Mouse (Mus musculus): ENCODE measurements at regions not wholly inside any gene's neighbourhood (a gene's known extent, or its start where the extent isn't known, plus 50 kb on each side); places are given as distances from the start of the nearest gene placed in this dataset.
"Not testable (repeated sequence)": the region's sequence is repeated elsewhere in the genome, so short reads cannot be mapped to it uniquely, and the experiment has no call there.

- DNase-seq: peak; percentile 65 to 68
These were observed 54.0 kb upstream of the Pax1 start for GRCm38 (mm10) chr2:147307488-147308386.

GRCm38 (mm10) chr2:147306728-147307127 is 55.0 kb upstream of the Pax1 start:
- no peak for DNase-seq

- DNase-seq: peak; percentile 63 to 80
These were observed 56.5 kb upstream of the Pax1 start for GRCm38 (mm10) chr2:147305262-147305661.

DNA sequence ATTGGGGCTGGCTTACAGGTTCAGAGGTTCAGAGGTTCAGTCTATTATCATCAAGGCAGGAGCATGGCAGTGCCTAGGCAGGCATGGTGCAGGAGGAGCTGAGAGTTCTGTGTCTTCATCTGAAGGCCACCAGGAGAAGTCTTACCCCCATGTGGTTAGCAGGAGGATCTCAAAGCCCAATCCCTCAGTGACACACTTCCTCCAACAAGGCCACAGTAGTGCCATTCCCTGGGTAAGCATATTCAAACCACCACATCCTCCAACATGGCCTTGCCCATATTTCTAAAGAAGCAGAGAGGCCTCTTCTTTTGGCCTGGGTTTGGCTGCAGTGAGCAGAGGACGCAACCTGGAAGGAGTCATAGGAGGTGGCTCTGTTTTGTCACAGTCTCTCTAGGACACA is 61.2 kb upstream of the Pax1 start:
- no peak for DNase-seq

- no peak for DNase-seq
These were observed 62.4 kb upstream of the Pax1 start for GRCm38 (mm10) chr2:147299359-147299758.

GRCm38 (mm10) chr2:147298499-147298896 is 63.2 kb upstream of the Pax1 start:
- peak; percentile 49 to 61 for DNase-seq

DNA sequence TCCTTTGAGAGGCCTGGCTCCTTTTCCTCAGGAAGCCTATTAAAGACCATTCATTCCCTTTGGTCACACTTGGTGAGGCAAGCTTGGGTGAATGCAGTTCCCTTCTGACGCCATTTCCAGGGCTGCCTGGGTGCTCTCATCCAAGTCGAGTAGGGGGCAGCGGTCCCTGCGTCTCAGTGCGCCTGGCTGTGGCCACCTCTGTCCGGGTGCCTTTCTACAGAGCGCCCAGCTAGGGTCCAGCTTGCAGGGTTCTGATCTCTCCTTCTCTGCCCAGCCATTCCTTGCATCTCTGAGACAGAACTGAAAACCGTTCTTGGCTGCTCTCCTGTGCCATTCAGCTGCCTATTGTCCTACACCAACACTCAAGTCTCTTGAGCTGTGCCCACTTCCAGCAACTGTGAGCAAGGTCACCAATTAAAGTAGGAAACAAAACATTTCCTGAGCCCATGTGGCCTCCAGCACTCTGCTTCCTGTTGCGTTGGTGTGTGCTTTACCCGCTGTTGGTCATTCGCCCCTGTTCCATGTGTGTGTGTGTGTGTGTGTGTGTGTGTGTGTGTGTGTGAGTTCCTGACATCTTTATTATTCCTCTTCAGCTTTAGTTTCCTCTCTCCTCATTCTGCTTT is 63.7 kb upstream of the Pax1 start:
- DNase-seq: no peak

GRCm38 (mm10) chr2:147294926-147295325 is 66.8 kb upstream of the Pax1 start:
- not testable (repeated sequence) for DNase-seq

DNA sequence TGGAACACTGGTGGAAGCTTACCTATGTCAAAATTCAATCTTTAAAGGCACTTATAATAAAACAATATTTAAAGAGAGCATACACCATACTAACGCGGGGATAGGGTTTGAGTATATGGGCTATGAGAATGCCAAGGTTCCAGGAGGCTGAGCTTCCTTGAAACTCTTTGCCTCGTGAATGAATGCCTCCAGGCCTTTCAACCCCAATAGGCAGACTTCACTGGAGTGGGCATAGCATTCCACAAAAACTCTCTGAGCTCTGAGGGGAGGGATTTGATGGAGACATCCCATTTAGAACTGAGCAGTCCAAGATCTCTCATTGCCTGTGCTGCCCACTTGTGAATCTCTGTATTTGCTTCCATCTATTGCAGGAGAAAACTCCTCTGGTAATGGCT is 68.4 kb upstream of the Pax1 start:
- no peak for DNase-seq

- no peak for DNase-seq
These were observed 69.1 kb upstream of the Pax1 start for GRCm38 (mm10) chr2:147292387-147293293.

GRCm38 (mm10) chr2:147283390-147283789 is 78.3 kb upstream of the Pax1 start:
- DNase-seq: no peak

GRCm38 (mm10) chr2:147277636-147278035 is 83.6 kb upstream of the Nkx2-2 start:
- no peak for DNase-seq

DNA sequence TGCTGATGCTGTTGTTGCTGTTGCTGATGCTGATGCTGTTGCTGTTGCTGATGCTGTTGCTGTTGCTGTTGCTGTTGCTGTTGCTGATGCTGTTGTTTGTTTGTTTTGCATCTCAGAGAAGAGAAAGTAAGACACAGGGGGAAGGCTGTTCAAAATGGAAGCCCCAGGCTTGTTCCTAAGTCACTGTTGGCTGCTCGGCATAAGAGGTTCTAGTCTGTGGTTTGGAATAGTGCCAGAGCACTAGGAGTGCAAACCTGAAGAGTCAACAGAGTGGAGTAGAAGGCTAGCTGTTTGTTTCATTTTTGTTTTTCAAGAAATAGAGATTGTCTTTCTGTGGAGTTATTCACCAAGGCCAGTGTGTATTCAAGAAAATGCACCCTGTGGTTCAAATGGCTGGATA is 75.1 kb upstream of the Nkx2-2 start:
- no peak for DNase-seq

GRCm38 (mm10) chr2:147267901-147268300 is 73.9 kb upstream of the Nkx2-2 start:
- no peak for DNase-seq

GRCm38 (mm10) chr2:147267257-147267656 is 73.2 kb upstream of the Nkx2-2 start:
- no peak for DNase-seq

GRCm38 (mm10) chr2:147256696-147257095 is 62.7 kb upstream of the Nkx2-2 start:
- peak; percentile 57 to 74 for DNase-seq

GRCm38 (mm10) chr2:147254944-147255343 is 60.9 kb upstream of the Nkx2-2 start:
- no peak for DNase-seq

GRCm38 (mm10) chr2:147254137-147254536 is 60.1 kb upstream of the Nkx2-2 start:
- no peak for DNase-seq

GRCm38 (mm10) chr2:147247981-147248514 is 54.0 kb upstream of the Nkx2-2 start:
- DNase-seq: peak; percentile 65 to 66

DNA sequence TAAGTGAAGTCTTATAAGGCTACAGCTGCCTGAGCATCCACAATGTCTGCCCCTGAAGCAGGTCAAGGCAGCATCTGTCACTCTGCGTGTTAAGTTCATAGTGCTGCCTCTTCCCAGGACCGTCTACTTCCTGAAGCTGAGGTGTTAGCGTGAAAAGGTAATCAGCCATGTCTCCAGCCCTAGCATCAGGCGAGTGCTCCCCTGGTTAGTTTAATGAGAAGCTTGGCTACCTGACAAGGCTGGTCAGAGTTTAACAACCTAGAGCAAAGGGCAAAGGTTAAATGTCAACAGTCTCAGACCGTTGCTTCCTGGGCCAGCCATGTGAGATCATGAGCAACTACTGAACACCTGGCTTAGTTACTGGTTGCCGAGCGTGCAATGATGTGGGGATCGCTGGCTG is 53.2 kb upstream of the Nkx2-2 start:
- DNase-seq: peak; percentile 52 to 65

- no peak for DNase-seq
These were observed 50.4 kb upstream of the Nkx2-2 start for GRCm38 (mm10) chr2:147244406-147244805.
